Mouse (Mus musculus) liver, embryonic 11.5 days (tissue): ENCODE results near the gene Cldn4. TPM values are rescaled to one million over a fixed set of nuclear protein-coding genes. Genes with fewer than 3 reads are reported as not detected.

Source experiments
- ATAC-seq: fragments of 200-750 bp; cut with Nextera tagmentation; replicated peaks from 2 replicates; pipeline ENCODE4 v1.8.0; 2017; ENCODE audit warnings: moderate number of reproducible peaks, mild to moderate bottlenecking, moderate TSS enrichment, moderate library complexity; ENCODE audit not compliant: low FRiP score
- DNase-seq: peaks from one replicate; pipeline ENCODE4 v3.0.0-alpha.2; 2017; ENCODE audit warnings: low spot score
- H3K27ac ChIP-seq: fragments of 300-500 bp; sonication (generic); 2 replicates; pipeline ENCODE4 v1.5.1; 2014; ENCODE audit warnings: mild to moderate bottlenecking, low read depth, low read length, control low read depth
- H3K27me3 ChIP-seq: fragments of 300-500 bp; sonication (generic); replicated peaks from 2 replicates; pipeline ENCODE4 v1.6.1; 2014; ENCODE audit warnings: low read length, mixed read lengths; ENCODE audit not compliant: control insufficient read depth, insufficient read depth
- H3K36me3 ChIP-seq: fragments of 300-500 bp; sonication (generic); 2 replicates; pipeline ENCODE4 v1.6.1; 2014; ENCODE audit warnings: mild to moderate bottlenecking, low read length, moderate library complexity, mixed read lengths; ENCODE audit not compliant: control insufficient read depth, insufficient read depth
- H3K4me1 ChIP-seq: fragments of 300-500 bp; sonication (generic); replicated peaks from 2 replicates; pipeline ENCODE4 v1.6.1; 2014; ENCODE audit warnings: low read length, mixed read lengths; ENCODE audit not compliant: control insufficient read depth, insufficient read depth
- H3K4me2 ChIP-seq: fragments of 300-500 bp; sonication (generic); 2 replicates; pipeline ENCODE4 v1.6.1; 2014; ENCODE audit warnings: mild to moderate bottlenecking, control low read depth, moderate library complexity
- H3K4me3 ChIP-seq: fragments of 300-500 bp; sonication (generic); 2 replicates; pipeline ENCODE4 v1.5.1; 2014; ENCODE audit warnings: low read depth, low read length, control low read depth
- H3K9ac ChIP-seq: fragments of 300-500 bp; sonication (generic); 2 replicates; pipeline ENCODE4 v1.6.1; 2014; ENCODE audit warnings: low read depth, low read length, control low read depth
- H3K9me3 ChIP-seq: fragments of 300-500 bp; sonication (generic); 2 replicates; pipeline ENCODE4 v1.6.1; 2016; ENCODE audit warnings: low read length, inconsistent platforms, mixed read lengths; ENCODE audit not compliant: control insufficient read depth
- WGBS: fragments of 180-500 bp; shearing (Covaris S2); extraction: QIAGEN DNeasy Blood & Tissue Kit; methylation state at CpG from one replicate; pipeline ENCODE4 v1.1.7; 2014; 5-methylcytosine and 5-hydroxymethylcytosine counted together
- polyA plus RNA-seq: library from polyadenylated mRNA; unstranded; fragments of >200 nt; fragmentation: Nextera tagmentation; extraction: Ambion mirVana; gene quantifications from 2 replicates; pipeline ENCODE4 v1.2.1, GENCODE M21; 2014

Cldn4 gene
- polyA plus RNA-seq, 1 experiment from 2014 or later = 3.7 TPM

DNA sequence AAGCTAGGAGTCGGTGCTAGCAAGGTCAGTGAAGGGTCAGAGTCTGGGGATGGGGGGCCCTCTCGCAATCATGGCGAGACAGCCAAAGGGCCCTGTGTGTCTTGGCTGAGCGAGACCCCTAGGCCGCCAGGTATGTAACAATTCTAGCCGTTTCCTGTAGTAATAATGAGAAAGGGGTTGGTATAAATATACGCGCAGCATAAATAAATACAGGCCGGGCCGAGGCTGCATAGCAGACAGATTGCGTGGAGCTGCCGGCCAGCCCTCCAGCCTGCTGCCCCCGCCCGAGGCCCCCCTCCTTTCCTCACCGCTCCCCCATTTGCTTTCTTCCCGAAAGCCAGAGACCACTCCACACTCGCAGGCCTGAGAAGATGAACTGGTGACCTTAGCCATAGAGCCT, 49.1 kb downstream of the Cldn4 start:
- Histone ChIP-seq H3K36me3 (no peaks in the 10 kb centered on the region), H3K9ac (no peak overlapping the region), H3K4me3 (no peak overlapping the region), H3K27me3 (no peaks in the 10 kb centered on the region; the same call in 1 of the 2 replicates), H3K27ac (no peak overlapping the region), H3K4me1 (no peaks in the 10 kb centered on the region), H3K9me3 (no peaks in the 10 kb centered on the region), H3K4me2 (no peak overlapping the region)
- DNase-seq = no peak
- ATAC-seq = no peak
- 71% methylated on average over 17 of the region's 17 CpGs for WGBS

DNA sequence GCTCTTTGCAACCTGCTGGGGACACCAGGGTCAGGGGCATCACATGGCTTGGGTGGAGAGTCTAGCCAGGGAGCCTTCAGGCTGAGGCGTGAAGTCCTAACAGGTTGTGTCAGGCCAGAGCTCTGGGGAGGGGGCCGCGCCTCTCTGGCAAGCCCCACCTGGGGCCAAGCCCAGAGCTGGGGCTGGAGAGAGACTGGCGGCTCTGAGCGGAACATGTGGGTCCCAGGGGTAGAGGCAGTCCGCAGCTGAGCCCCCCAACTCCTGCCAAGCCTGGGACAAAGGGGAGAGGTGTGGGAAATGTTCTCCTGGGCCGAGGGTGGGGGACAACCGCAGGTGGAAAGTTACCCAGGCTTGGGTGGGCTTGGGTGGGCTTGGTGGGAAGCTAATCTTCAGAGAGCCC, 49.8 kb downstream of the Cldn4 start:
- Histone ChIP-seq H3K27me3 (no peaks in the 10 kb centered on the region; the same call in 1 of the 2 replicates), H3K4me2 (no peak overlapping the region), H3K36me3 (no peaks in the 10 kb centered on the region), H3K9ac (no peak overlapping the region), H3K27ac (no peak overlapping the region), H3K4me1 (no peaks in the 10 kb centered on the region), H3K9me3 (no peaks in the 10 kb centered on the region), H3K4me3 (no peak overlapping the region)
- WGBS = 80% methylated on average over 8 of the region's 8 CpGs
- ATAC-seq (no peak), DNase-seq (no peak)

DNA sequence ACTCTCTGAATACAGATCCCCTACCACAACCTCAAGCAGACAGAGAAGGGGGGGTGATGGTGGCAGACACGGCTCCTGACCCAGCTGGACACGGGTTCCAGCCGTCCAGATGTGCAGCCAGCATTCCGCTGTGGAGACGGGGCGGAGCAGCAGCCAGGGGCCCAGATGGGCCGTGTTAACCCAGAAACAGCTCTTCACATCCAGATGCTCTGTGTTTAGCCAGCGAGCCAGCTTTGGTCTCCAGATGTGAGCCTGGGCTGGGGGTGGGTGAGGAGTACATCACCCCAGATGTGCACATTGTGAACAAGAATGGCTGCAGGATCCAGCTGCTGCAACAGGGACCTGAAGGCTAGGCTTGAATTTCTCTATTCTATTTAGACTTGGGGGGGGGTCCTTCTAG, 51.4 kb downstream of the Cldn4 start:
- WGBS = 68% methylated on average over 8 of the region's 8 CpGs
- H3K4me1 ChIP-seq = no peaks in the 10 kb centered on the region
- H3K4me3 ChIP-seq = no peak overlapping the region
- no peak for DNase-seq
- H3K27me3 ChIP-seq = no peaks in the 10 kb centered on the region; the same call in 1 of the 2 replicates
- no peaks in the 10 kb centered on the region for H3K36me3 ChIP-seq
- H3K9ac ChIP-seq = no peak overlapping the region
- H3K9me3 ChIP-seq = no peaks in the 10 kb centered on the region
- no peak overlapping the region for H3K27ac ChIP-seq
- no peak for ATAC-seq
- H3K4me2 ChIP-seq = no peak overlapping the region

Other genes starting within 250 kb of the Cldn4 start
- gene Eln, start 199.6 kb downstream of the Cldn4 start, polyA plus RNA-seq = 3.5 and 4.4 TPM in 2 replicates
- not detected in 2 replicates for gene Tmem270, start 40.2 kb downstream of the Cldn4 start, polyA plus RNA-seq
- gene Cldn13, start 31.4 kb downstream of the Cldn4 start, polyA plus RNA-seq = 115 and 120 TPM in 2 replicates
- 9.1 and 11.4 TPM in 2 replicates for gene Mettl27, start 14.6 kb downstream of the Cldn4 start, polyA plus RNA-seq
- gene Cldn3, start 39.3 kb upstream of the Cldn4 start, polyA plus RNA-seq = 2.0 and 2.2 TPM in 2 replicates
- gene Abhd11, start 62.2 kb upstream of the Cldn4 start, polyA plus RNA-seq = 64.9 and 71.1 TPM in 2 replicates
- gene Stx1a, start 76.5 kb upstream of the Cldn4 start, polyA plus RNA-seq = 6.2 and 6.4 TPM in 2 replicates
- 25.1 and 27.2 TPM in 2 replicates for gene Dnajc30, start 117.3 kb upstream of the Cldn4 start, polyA plus RNA-seq
- 157 and 158 TPM in 2 replicates for gene Bud23, start 118.0 kb upstream of the Cldn4 start, polyA plus RNA-seq
- 2.6 and 3.0 TPM in 2 replicates for gene Vps37d, start 131.3 kb upstream of the Cldn4 start, polyA plus RNA-seq
- 18.5 and 18.7 TPM in 2 replicates for gene Mlxipl, start 143.0 kb upstream of the Cldn4 start, polyA plus RNA-seq
- 24.6 and 29.2 TPM in 2 replicates for gene Tbl2, start 202.7 kb upstream of the Cldn4 start, polyA plus RNA-seq
- gene Bcl7b, start 221.3 kb upstream of the Cldn4 start, polyA plus RNA-seq = 52.5 and 52.9 TPM in 2 replicates
- gene Baz1b, start 240.3 kb upstream of the Cldn4 start, polyA plus RNA-seq = 47.2 and 50.8 TPM in 2 replicates